Mouse (Mus musculus) kidney, adult 2 months (tissue): ENCODE data around the gene Zdhhc19. TPM values are rescaled to one million over a fixed set of nuclear protein-coding genes. Genes with fewer than 3 reads are reported as not detected.
A peak's percentile ranks its signal among the peaks of the same experiment; 100 is the strongest.

ENCODE experiments used
- DNase-seq: peaks from one replicate; pipeline ENCODE4 v3.0.0; 2021
- H3K27ac ChIP-seq: fragments of 200-500 bp; 2 replicates; pipeline ENCODE4 v1.5.1; 2012; ENCODE audit warnings: low read depth, low read length, control low read depth, inconsistent platforms; ENCODE audit not compliant: insufficient read depth
- H3K27me3 ChIP-seq: fragments of 200-500 bp; replicated peaks from 2 replicates; pipeline ENCODE4 v1.6.1; 2012; ENCODE audit warnings: mild to moderate bottlenecking, moderate library complexity, low read length, inconsistent platforms; ENCODE audit not compliant: control insufficient read depth, insufficient read depth
- H3K36me3 ChIP-seq: fragments of 200-500 bp; 2 replicates; pipeline ENCODE4 v1.6.1; 2012; ENCODE audit warnings: mild to moderate bottlenecking, moderate library complexity, low read length, inconsistent platforms; ENCODE audit not compliant: control insufficient read depth, insufficient read depth
- H3K4me1 ChIP-seq: fragments of 200-500 bp; 2 replicates; pipeline ENCODE4 v1.6.1; 2011; ENCODE audit warnings: low read length; ENCODE audit not compliant: control insufficient read depth, insufficient read depth
- H3K4me3 ChIP-seq: fragments of 200-500 bp; 2 replicates; pipeline ENCODE4 v1.5.1; 2011; ENCODE audit warnings: mild to moderate bottlenecking, low read depth, low read length, control low read depth; ENCODE audit not compliant: insufficient read depth
- CTCF ChIP-seq: fragments of 200-500 bp; conservative IDR thresholded peaks from 2 replicates; pipeline ENCODE4 v1.5.1; 2011; ENCODE audit warnings: low read depth, mild to moderate bottlenecking, control low read depth, low read length, moderate library complexity, mixed read lengths; ENCODE audit not compliant: insufficient read depth, insufficient read length
- POLR2A ChIP-seq: fragments of 200-500 bp; IDR thresholded peaks from one replicate; pipeline ENCODE4 v1.6.1; 2011; ENCODE audit warnings: low read depth, low read length, control low read depth
- WGBS: fragments of 180-500 bp; shearing (Covaris S2); methylation state at CpG from one replicate; pipeline ENCODE4 v1.1.7; 2018; 5-methylcytosine and 5-hydroxymethylcytosine counted together
- polyA plus RNA-seq: library from polyadenylated mRNA; depleted of rRNA; stranded (reverse); fragments of >200 nt; gene quantifications from 2 replicates; pipeline ENCODE4 v1.2.3, GENCODE M21; 2012

Zdhhc19 gene
- polyA plus RNA-seq, 1 experiment = 0.11 TPM

DNA sequence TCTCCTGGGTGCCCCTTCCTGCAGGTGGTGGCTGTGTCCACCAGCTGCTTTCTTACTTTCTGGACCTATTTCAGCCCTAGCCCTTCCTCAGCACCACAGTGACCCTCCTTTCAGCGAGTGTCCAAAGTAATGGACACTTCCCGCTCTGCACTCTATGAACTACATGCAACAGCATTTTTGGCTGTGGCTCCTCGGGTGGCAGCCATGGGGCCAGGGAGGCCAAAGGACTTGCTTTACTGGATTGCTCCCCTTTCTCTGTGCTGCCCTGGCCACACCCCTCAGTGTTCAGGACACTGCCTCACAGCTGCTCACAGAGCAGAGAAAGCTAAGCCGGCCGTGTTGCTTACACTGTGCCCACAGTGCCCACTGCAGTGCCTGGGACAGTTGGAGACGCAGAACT is 7.6 kb downstream of the Zdhhc19 start:
- no peak overlapping the region for H3K4me3 ChIP-seq
- DNase-seq = no peak
- TF ChIP-seq CTCF (no peak), POLR2A (no peak)
- no peaks in the 10 kb centered on the region for H3K27me3 ChIP-seq
- no peak overlapping the region for H3K27ac ChIP-seq
- no peaks in the 10 kb centered on the region for H3K4me1 ChIP-seq
- no peaks in the 10 kb centered on the region for H3K36me3 ChIP-seq
- 64% methylated on average over 6 of the region's 6 CpGs for WGBS

DNA sequence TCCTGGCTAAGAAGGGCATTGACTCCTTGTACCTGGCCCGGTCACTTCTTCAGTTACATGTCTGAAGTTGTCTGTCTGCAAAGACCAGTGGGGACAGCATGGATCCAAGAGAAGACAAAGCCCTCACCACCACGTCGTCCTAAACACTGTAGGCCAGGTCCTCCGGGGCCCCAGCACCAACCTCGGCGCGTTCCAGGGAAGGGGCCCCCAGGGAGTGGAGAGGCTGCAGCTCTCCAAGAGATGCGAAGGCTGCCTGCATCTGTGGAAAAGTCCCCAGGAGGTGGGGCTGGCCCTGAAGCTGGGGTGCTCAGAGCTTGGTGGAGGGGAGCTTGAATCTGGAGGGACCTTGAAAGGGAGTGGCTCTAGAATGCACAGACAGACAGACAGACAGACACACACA is 10.2 kb downstream of the Zdhhc19 start:
- H3K36me3 ChIP-seq = no peaks in the 10 kb centered on the region
- H3K27ac ChIP-seq = no peak overlapping the region
- DNase-seq = no peak
- H3K4me1 ChIP-seq = no peaks in the 10 kb centered on the region
- no peak overlapping the region for H3K4me3 ChIP-seq
- TF ChIP-seq POLR2A (no peak), CTCF (no peak)
- H3K27me3 ChIP-seq = no peaks in the 10 kb centered on the region
- 85% methylated on average over 8 of the region's 8 CpGs for WGBS

DNA sequence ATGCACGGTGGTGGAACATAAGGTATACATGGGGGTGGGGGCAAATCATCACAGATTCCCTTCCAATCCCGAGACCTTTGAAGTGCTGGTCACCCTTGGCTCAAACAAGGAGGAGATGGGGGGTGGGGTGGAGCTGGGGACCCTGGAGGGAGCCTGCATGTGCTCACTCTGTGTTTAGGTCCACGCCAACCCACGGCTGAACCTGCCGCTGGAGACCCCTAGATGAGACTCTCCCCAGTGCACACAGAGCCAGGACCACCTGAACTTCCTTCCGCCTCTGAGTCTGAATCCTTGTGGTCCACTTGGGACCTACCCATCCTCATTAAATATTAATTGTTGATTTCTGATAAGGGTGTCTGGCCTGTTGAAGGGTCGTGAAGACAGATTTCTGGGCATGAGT is 10.8 kb downstream of the Zdhhc19 start:
- DNase-seq = no peak
- Histone ChIP-seq H3K27me3 (no peaks in the 10 kb centered on the region), H3K4me1 (no peaks in the 10 kb centered on the region), H3K36me3 (no peaks in the 10 kb centered on the region), H3K27ac (no peak overlapping the region), H3K4me3 (no peak overlapping the region)
- 80% methylated on average over 7 of the region's 7 CpGs for WGBS
- TF ChIP-seq POLR2A = no peak

DNA sequence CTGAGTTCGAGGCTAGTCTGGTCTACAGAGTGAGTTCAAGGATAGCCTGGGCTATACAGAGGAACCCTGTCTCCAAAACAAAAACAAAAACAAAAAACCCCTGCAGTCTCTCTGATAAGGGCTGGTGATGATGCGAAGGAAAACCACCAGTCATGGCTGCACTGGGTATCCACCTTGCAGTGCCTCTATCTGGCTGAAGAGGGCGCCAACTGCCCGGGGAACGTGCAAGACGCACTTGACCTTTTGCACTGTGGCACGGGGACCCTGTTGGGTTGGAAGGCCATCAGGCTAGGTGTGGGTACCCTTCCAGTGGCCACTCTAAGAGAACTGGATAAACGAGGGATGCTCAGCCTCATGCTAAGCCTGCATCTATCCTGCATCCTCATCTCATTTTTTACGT is 11.3 kb downstream of the Zdhhc19 start:
- no peak overlapping the region for H3K4me3 ChIP-seq
- no peak overlapping the region for H3K27ac ChIP-seq
- H3K27me3 ChIP-seq = no peaks in the 10 kb centered on the region
- TF ChIP-seq POLR2A = no peak
- TF ChIP-seq CTCF = peak; percentile 96
- no peaks in the 10 kb centered on the region for H3K4me1 ChIP-seq
- no peaks in the 10 kb centered on the region for H3K36me3 ChIP-seq
- WGBS = 21% methylated on average over 9 of the region's 9 CpGs
- DNase-seq = peak; percentile 50

DNA sequence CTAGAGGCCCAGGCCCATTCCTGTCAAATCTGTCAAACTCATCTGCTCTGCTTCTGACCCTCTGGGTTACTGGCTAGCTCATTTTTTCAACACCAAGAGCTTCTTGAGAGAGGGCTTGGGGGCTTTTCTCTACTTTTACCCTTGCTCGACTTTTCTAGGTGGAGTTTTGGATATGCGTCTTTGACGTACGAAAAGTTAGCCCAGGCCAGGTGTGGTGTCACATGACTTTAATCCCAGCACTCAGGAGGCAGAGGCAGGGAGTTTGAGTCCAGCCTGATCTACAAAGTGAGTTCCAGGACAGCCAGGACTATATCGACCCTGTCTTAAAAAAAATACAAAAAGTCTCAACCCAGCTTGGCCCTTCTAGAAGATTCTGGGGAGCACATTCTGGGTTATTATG is 12.0 kb downstream of the Zdhhc19 start:
- Histone ChIP-seq H3K4me1 (0 out of 2 replicates have a peak, but pooled peaks cover 3% of the 10 kb centered on the region), H3K27me3 (no peaks in the 10 kb centered on the region), H3K36me3 (no peaks in the 10 kb centered on the region), H3K4me3 (no peak overlapping the region), H3K27ac (no peak overlapping the region)
- DNase-seq = no peak
- TF ChIP-seq POLR2A = no peak
- TF ChIP-seq CTCF = no peak
- 85% methylated on average over 5 of the region's 5 CpGs for WGBS

DNA sequence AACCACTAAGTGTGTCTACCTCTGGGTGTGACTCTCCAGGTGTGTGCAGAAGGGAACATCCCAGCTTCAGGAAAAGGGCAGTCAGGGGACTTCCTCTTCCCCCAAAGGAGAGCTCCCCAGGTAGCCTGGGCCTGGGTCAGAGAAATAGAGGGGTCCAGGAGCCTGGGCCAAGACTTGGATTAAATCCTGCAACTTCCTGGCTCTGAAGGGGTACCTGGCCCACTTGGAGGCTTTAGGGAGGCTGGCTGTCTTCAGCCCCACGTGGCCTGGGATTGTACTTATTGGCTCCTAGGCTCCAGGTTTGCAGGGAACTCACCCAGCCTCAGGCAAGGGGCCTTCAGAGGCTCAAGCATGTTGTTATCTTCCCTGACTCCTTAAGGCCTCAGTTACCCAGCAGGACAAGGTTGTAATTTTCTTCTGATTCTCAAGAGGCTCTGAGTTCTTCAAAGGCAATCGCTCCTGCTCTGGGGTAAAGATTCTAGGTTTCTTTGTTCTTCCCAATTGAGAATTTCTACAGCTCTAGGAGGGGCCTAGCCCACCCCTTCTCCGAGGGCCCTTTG is 12.5 kb downstream of the Zdhhc19 start:
- Histone ChIP-seq H3K27me3 (no peaks in the 10 kb centered on the region), H3K27ac (no peak overlapping the region), H3K4me3 (no peak overlapping the region), H3K36me3 (no peaks in the 10 kb centered on the region), H3K4me1 (0 out of 2 replicates have a peak, but pooled peaks cover 3% of the 10 kb centered on the region)
- no peak for DNase-seq
- TF ChIP-seq CTCF = no peak
- no peak for TF ChIP-seq POLR2A
- 69% methylated on average over 3 of the region's 3 CpGs for WGBS

DNA sequence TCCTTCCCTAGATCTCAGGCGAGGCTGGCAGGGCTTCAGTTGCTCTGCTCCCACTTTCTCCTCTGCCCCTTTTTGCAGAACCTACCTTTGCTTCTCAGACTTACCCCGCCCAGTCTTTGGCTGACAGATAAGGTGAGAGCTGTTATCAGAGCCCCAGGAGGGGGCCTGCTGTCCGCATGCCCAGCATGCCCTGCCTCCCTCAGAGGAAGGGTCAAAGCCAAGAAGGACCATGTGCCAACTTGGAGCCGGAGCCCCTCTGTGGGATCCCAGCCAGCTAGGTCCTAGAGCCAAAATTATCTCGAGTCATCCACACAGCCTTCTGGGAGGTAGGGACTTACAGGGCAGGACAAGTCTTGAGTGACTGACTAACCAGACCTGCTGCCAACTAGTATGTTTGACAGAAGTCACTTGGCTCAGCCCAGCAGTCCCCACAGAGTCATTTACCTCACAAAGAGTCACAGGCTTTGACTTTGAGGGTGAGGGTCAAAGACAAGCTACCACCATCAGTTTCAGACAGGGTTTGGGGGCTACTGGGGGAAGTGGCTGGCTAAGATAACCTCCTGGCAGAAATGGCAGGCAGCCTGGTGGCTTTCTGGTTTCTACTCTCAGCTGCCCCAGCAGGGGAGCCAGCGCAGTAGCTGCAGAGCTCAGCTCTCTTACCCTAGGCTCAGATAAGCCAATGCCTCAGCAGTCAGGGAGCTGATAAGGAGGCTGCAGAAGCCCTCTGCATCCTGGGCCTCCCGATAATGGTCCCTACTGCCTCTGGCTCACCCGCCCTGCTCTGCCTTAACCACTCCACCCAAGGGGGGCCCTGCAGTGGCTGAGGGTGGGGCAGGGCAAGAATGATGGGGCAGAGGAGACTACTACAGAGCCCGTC is 13.2 kb downstream of the Zdhhc19 start:
- 78% methylated on average over 9 of the region's 9 CpGs for WGBS
- Histone ChIP-seq H3K4me3 (no peak overlapping the region), H3K27me3 (no peaks in the 10 kb centered on the region), H3K4me1 (0 out of 2 replicates have a peak, but pooled peaks cover 3% of the 10 kb centered on the region), H3K36me3 (no peaks in the 10 kb centered on the region), H3K27ac (no peak overlapping the region)
- DNase-seq = no peak
- no peak for TF ChIP-seq POLR2A
